Mouse (Mus musculus): ENCODE results near the gene Sirt7.

DNA sequence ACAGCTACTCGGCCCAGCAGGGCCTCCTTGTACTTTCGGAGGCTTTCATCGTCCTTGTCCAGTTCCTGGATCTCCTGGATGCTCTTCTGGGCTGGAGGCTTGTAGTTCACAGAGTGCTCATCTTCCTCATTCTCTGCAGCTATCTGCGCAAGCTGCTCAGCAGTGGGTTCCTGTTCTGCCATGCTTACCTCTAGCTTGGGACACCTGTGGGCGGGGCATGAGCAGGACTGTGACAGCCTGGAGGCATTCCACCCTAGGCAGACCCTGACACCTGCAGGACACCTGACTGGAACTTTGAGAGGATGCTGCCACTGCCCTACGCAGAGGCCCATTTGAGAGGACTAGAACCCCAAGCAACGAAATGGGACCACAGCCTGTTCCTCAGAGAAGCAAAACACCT is 44.9 kb downstream of the Sirt7 start:
- TF ChIP-seq POLR2A (IDR thresholded peaks at IDR 0.05; ENCODE audit: low read depth, low read length) (no peak), CTCF (IDR thresholded peaks at IDR 0.05; ENCODE audit: extremely low read depth, insufficient read depth, insufficient read length, insufficient replicate concordance) (no peak)

All from spleen, adult 2 months (tissue).